Mouse (Mus musculus): Measurements from ENCODE around the gene Il10ra. TPM values are rescaled to one million over a fixed set of nuclear protein-coding genes. Genes with fewer than 3 reads are reported as not detected.

Il10ra gene
- polyA plus RNA-seq, 1 experiment from 2014 or later, result 1.2 TPM

GRCm38 (mm10) chr9:45215526-45216179, 53.3 kb downstream of the Il10ra start:
- Histone ChIP-seq H3K4me3 (ENCODE audit: low read depth, low read length) (no peak overlapping the region), H3K27me3 (replicated peaks; ENCODE audit: control insufficient read depth, insufficient read depth, low read length) (no peaks in the 10 kb centered on the region), H3K4me1 (replicated peaks; ENCODE audit: control insufficient read depth, insufficient read depth, low read length) (no peaks in the 10 kb centered on the region), H3K27ac (ENCODE audit: low read depth, low read length) (no peak overlapping the region), H3K9ac (ENCODE audit: low read depth, low read length) (no peak overlapping the region), H3K9me3 (ENCODE audit: control insufficient read depth) (no peaks in the 10 kb centered on the region), H3K36me3 (ENCODE audit: control insufficient read depth, insufficient read depth) (no peaks in the 10 kb centered on the region), H3K4me2 (replicated peaks; ENCODE audit: low read depth) (no peak overlapping the region)
- WGBS, result 53% methylated on average over 11 of the region's 11 CpGs
- no peak for TF ChIP-seq CTCF (IDR thresholded peaks at IDR 0.05; ENCODE audit: low read depth)
- no peak for ATAC-seq

- no peak for ATAC-seq
- Histone ChIP-seq H3K9ac (ENCODE audit: low read depth, low read length) (no peak overlapping the region), H3K27ac (ENCODE audit: low read depth, low read length) (no peak overlapping the region), H3K4me2 (replicated peaks; ENCODE audit: low read depth) (no peak overlapping the region), H3K9me3 (ENCODE audit: control insufficient read depth) (no peaks in the 10 kb centered on the region), H3K4me1 (replicated peaks; ENCODE audit: control insufficient read depth, insufficient read depth, low read length) (no peaks in the 10 kb centered on the region), H3K4me3 (ENCODE audit: low read depth, low read length) (no peak overlapping the region), H3K27me3 (replicated peaks; ENCODE audit: control insufficient read depth, insufficient read depth, low read length) (no peaks in the 10 kb centered on the region), H3K36me3 (ENCODE audit: control insufficient read depth, insufficient read depth) (no peaks in the 10 kb centered on the region)
- 57% methylated on average over 6 of the region's 6 CpGs for WGBS
- TF ChIP-seq CTCF (IDR thresholded peaks at IDR 0.05; ENCODE audit: low read depth), result no peak
Observed at GRCm38 (mm10) chr9:45212001-45212400, 56.9 kb downstream of the Il10ra start.

GRCm38 (mm10) chr9:45207015-45207743, 61.8 kb downstream of the Il10ra start:
- Histone ChIP-seq H3K9ac (ENCODE audit: low read depth, low read length) (no peak overlapping the region), H3K4me1 (replicated peaks; ENCODE audit: control insufficient read depth, insufficient read depth, low read length) (no peaks in the 10 kb centered on the region; the same call in 1 of the 2 replicates), H3K9me3 (ENCODE audit: control insufficient read depth) (no peaks in the 10 kb centered on the region), H3K4me3 (ENCODE audit: low read depth, low read length) (no peak overlapping the region), H3K4me2 (replicated peaks; ENCODE audit: low read depth) (no peak overlapping the region), H3K27ac (ENCODE audit: low read depth, low read length) (no peak overlapping the region), H3K36me3 (ENCODE audit: control insufficient read depth, insufficient read depth) (no peaks in the 10 kb centered on the region), H3K27me3 (replicated peaks; ENCODE audit: control insufficient read depth, insufficient read depth, low read length) (no peaks in the 10 kb centered on the region)
- ATAC-seq, result no peak
- WGBS, result 68% methylated on average over 7 of the region's 7 CpGs
- no peak for TF ChIP-seq CTCF (IDR thresholded peaks at IDR 0.05; ENCODE audit: low read depth)

GRCm38 (mm10) chr9:45206121-45206520, 62.8 kb downstream of the Il10ra start:
- Histone ChIP-seq H3K4me3 (ENCODE audit: low read depth, low read length) (no peak overlapping the region), H3K9me3 (ENCODE audit: control insufficient read depth) (no peaks in the 10 kb centered on the region), H3K9ac (ENCODE audit: low read depth, low read length) (no peak overlapping the region), H3K27ac (ENCODE audit: low read depth, low read length) (no peak overlapping the region), H3K36me3 (ENCODE audit: control insufficient read depth, insufficient read depth) (no peaks in the 10 kb centered on the region), H3K4me2 (replicated peaks; ENCODE audit: low read depth) (no peak overlapping the region), H3K4me1 (replicated peaks; ENCODE audit: control insufficient read depth, insufficient read depth, low read length) (peaks cover 5% of the 10 kb centered on the region; the same call in 1 of the 2 replicates), H3K27me3 (replicated peaks; ENCODE audit: control insufficient read depth, insufficient read depth, low read length) (no peaks in the 10 kb centered on the region)
- 62% methylated on average over 4 of the region's 4 CpGs for WGBS
- no peak for ATAC-seq
- no peak for TF ChIP-seq CTCF (IDR thresholded peaks at IDR 0.05; ENCODE audit: low read depth)

- Histone ChIP-seq H3K36me3 (ENCODE audit: control insufficient read depth, insufficient read depth) (peaks cover 6% of the 10 kb centered on the region; the same call in 1 of the 2 replicates), H3K27me3 (replicated peaks; ENCODE audit: control insufficient read depth, insufficient read depth, low read length) (no peaks in the 10 kb centered on the region), H3K4me1 (replicated peaks; ENCODE audit: control insufficient read depth, insufficient read depth, low read length) (peaks cover 5% of the 10 kb centered on the region; the same call in 1 of the 2 replicates), H3K9ac (ENCODE audit: low read depth, low read length) (no peak overlapping the region), H3K4me3 (ENCODE audit: low read depth, low read length) (no peak overlapping the region), H3K9me3 (ENCODE audit: control insufficient read depth) (no peaks in the 10 kb centered on the region), H3K27ac (ENCODE audit: low read depth, low read length) (peak overlapping the region; percentile 46; the same call in 1 of the 2 replicates), H3K4me2 (replicated peaks; ENCODE audit: low read depth) (no peak overlapping the region)
- TF ChIP-seq CTCF (IDR thresholded peaks at IDR 0.05; ENCODE audit: low read depth), result no peak
- WGBS, result 67% methylated on average over 5 of the region's 5 CpGs
- no peak for ATAC-seq
Observed at GRCm38 (mm10) chr9:45205143-45205542, 63.8 kb downstream of the Il10ra start.

Small RNAs within 50 kb of the gene (microRNA-seq; reads per million reads assigned to microRNA genes)
- not detected for gene Mir7086

Other genes with a start within 250 kb of the Il10ra start
- 9.1 and 11.0 TPM in 2 replicates for gene Mpzl2, start 229.3 kb downstream of the Il10ra start, polyA plus RNA-seq (2015; fragmentation: Nextera tagmentation; extraction: Ambion mirVana)
- gene Mpzl3, start 214.0 kb downstream of the Il10ra start, polyA plus RNA-seq (2015; fragmentation: Nextera tagmentation; extraction: Ambion mirVana), result 6.5 and 7.5 TPM in 2 replicates
- gene Jaml, start 190.0 kb downstream of the Il10ra start, polyA plus RNA-seq (2015; fragmentation: Nextera tagmentation; extraction: Ambion mirVana), result 221 and 255 TPM in 2 replicates
- gene Scn2b, start 151.4 kb downstream of the Il10ra start, polyA plus RNA-seq (2015; fragmentation: Nextera tagmentation; extraction: Ambion mirVana), result 0.96 and 1.1 TPM in 2 replicates
- 0.04 TPM in 1 of 2 replicates, not detected in the other for gene Scn4b, start 130.8 kb downstream of the Il10ra start, polyA plus RNA-seq (2015; fragmentation: Nextera tagmentation; extraction: Ambion mirVana)
- gene BC049352, start 87.1 kb downstream of the Il10ra start, polyA plus RNA-seq (2015; fragmentation: Nextera tagmentation; extraction: Ambion mirVana), result 0.48 and 1.0 TPM in 2 replicates
- 70.6 and 72.0 TPM in 2 replicates for gene Tmprss4, start 65.1 kb downstream of the Il10ra start, polyA plus RNA-seq (2015; fragmentation: Nextera tagmentation; extraction: Ambion mirVana)
- 0.04 TPM in 1 of 2 replicates, not detected in the other for gene Tmprss13, start 50.0 kb upstream of the Il10ra start, polyA plus RNA-seq (2015; fragmentation: Nextera tagmentation; extraction: Ambion mirVana)
- gene Fxyd6, start 101.0 kb upstream of the Il10ra start, polyA plus RNA-seq (2015; fragmentation: Nextera tagmentation; extraction: Ambion mirVana), result 54.5 and 57.2 TPM in 2 replicates
- gene Fxyd2, start 130.5 kb upstream of the Il10ra start, polyA plus RNA-seq (2015; fragmentation: Nextera tagmentation; extraction: Ambion mirVana), result 1.2 and 1.7 TPM in 2 replicates
- gene Dscaml1, start 157.5 kb upstream of the Il10ra start, polyA plus RNA-seq (2015; fragmentation: Nextera tagmentation; extraction: Ambion mirVana), result 0.08 and 0.09 TPM in 2 replicates

All from intestine, postnatal 0 days (tissue).